Mouse (Mus musculus): Measurements from ENCODE around the gene Sstr3. TPM values are rescaled to one million over a fixed set of nuclear protein-coding genes. Genes with fewer than 3 reads are reported as not detected.

Gene Sstr3
- polyA plus RNA-seq, 1 experiment from 2014 or later, result not detected

DNA sequence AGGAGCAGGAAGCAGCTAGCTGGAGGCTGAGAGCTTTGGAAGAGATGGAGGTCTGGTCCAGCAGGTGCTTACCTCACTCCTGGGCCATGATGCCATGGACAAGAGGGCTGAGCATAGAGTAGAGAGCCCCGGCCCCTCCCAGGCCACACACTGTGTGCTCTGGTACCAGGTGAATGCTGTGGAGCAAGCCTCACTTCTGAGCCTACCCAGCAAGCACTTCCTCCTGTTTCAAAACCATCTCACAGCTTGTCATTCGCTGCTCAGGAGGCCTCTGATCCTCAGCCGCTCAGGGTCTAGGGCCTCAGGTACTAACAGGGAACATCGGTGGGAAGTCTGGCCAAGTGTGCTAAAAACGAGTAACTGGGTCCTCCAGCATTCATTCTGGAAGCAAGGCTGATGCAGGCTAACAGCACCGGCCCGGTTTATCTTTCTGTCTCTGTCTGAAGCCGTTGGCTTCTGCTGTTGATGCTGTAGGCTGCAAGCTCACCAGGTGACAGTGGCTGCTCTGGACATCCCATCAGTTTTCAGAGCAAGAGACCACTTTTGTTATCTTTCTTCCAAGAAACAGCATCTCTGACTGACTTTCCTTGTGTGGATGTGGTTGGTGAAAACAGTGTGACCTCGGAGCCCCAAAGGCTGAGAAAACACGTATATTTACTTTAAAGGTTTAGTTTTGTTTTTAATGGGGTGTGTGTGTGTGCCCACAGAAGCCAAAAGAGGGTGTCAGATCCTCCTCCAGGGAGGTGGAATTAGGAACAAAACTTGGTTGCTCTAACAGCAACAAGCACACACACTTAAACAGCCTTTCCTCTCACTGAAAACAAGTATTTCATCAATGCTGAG lies 13.4 kb upstream of the Sstr3 start:
- no peaks in the 10 kb centered on the region for H3K36me3 ChIP-seq
- no peaks in the 10 kb centered on the region for H3K9me3 ChIP-seq
- H3K4me3 ChIP-seq, result no peak overlapping the region
- no peaks in the 10 kb centered on the region for H3K4me1 ChIP-seq
- no peak overlapping the region for H3K27ac ChIP-seq
- no peak overlapping the region for H3K9ac ChIP-seq
- no peaks in the 10 kb centered on the region for H3K27me3 ChIP-seq
- no peak overlapping the region for H3K4me2 ChIP-seq
- WGBS, result 40% methylated on average over 10 of the region's 10 CpGs
- ATAC-seq (ENCODE audit: borderline replicate concordance, extremely low read depth, low FRiP score, low TSS enrichment), result no peak

DNA sequence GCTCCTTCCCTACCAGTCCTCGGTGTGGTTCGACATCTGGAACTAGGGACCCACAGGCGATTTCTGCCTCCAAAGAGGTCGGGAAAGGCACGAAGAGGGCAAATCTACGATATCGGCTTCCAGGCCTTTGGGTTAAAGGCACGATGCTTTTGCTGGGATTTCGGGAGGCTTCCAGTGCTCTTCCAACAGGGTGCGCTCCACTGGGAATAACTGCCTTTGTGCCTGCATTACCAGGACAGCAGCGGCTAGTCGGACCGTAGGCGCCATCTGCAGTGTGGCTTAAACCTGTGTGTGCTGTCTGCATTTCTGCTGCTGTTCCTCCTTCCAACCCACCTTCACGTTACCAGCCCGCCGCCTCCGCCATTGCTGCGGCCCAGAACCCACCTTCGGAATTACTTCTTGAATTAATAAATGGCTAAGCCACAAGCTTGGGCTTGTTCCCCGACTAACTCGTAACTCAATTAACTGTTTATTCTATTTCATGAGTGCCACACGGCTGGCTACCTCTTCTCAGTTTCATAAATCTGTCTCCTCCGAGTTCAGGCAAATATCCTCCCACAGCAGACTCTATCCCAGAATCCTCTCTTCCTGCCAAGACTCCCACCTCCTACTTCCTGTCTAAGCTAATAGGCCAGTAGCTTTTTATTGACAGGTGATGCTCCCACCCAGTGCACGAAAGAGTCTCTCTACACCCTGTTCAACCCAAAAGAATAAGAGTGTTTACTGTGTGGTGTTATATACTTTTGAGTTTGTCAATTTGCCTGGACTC lies 10.2 kb upstream of the Sstr3 start:
- 59% methylated on average over 25 of the region's 25 CpGs for WGBS
- H3K4me2 ChIP-seq, result peak overlapping the region; percentile 35
- H3K9me3 ChIP-seq, result no peaks in the 10 kb centered on the region

DNA sequence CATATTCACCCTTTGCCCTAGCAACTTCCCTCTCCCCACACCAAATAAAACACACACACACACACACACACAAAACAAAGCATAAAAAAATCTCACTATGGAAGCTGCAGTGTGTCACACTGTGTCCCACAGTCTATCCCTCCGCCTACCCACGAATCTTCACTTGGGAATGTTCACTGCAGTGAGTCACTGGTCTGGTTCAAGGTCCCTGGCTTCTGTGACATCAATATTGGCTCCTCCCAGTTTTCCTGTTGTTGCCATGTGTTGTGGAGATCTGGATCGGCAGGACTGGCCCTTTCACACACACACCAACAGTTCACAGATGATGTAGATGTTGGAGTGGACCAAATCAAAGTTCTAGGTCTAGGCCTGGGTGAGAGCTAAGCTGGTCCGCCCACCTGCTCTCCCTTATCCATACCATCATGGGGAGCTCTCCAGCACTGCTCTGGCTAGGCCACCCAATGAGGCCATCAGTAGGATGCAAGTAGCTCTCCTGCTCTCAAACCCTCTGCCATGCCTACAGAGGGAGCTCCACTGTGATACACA lies 4.8 kb upstream of the Sstr3 start:
- Histone ChIP-seq H3K4me2 (no peak overlapping the region), H3K4me1 (no peaks in the 10 kb centered on the region; the same call in 1 of the 2 replicates), H3K27ac (no peak overlapping the region), H3K4me3 (no peak overlapping the region), H3K27me3 (peaks cover 10% of the 10 kb centered on the region; the same call in 1 of the 2 replicates), H3K9ac (no peak overlapping the region), H3K36me3 (no peaks in the 10 kb centered on the region), H3K9me3 (no peaks in the 10 kb centered on the region)
- no peak for ATAC-seq (ENCODE audit: borderline replicate concordance, extremely low read depth, low FRiP score, low TSS enrichment)
- WGBS, result 56% methylated on average over 4 of the region's 4 CpGs

More for the DNA sequence above, 10.2 kb upstream of the Sstr3 start:
- H3K27me3 ChIP-seq, result no peaks in the 10 kb centered on the region
- no peak overlapping the region for H3K27ac ChIP-seq
- no peak overlapping the region for H3K9ac ChIP-seq
- H3K4me1 ChIP-seq, result no peaks in the 10 kb centered on the region
- H3K36me3 ChIP-seq, result no peaks in the 10 kb centered on the region
- no peak for ATAC-seq (ENCODE audit: borderline replicate concordance, extremely low read depth, low FRiP score, low TSS enrichment)
- H3K4me3 ChIP-seq, result peak overlapping the region; percentile 17; the same call in 1 of the 2 replicates

DNA sequence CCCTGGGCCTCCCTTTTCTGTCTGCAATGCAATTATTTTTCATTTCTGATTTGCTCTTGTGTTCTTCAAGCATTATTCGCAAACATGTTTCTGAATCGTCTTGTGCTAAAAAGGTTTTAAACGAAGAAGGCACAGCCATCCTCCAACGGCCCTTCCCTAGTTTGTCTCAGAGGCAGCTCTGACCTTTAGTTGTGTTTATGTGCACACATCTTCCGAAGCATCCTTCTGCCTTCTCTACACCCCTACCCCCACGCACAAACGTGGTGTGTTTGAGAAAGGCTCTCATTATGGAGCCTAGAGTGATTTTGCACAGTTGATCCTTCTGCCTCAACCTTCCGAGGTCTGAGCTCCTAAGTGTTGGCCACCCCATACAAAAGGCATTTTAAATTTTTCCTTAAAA lies 4.2 kb upstream of the Sstr3 start:
- ATAC-seq (ENCODE audit: borderline replicate concordance, extremely low read depth, low FRiP score, low TSS enrichment), result no peak
- H3K4me3 ChIP-seq, result no peak overlapping the region
- H3K4me1 ChIP-seq, result no peaks in the 10 kb centered on the region; the same call in 1 of the 2 replicates
- H3K36me3 ChIP-seq, result no peaks in the 10 kb centered on the region
- H3K27me3 ChIP-seq, result peaks cover 13% of the 10 kb centered on the region; the same call in 1 of the 2 replicates
- H3K9ac ChIP-seq, result no peak overlapping the region
- no peak overlapping the region for H3K4me2 ChIP-seq
- H3K27ac ChIP-seq, result no peak overlapping the region
- no peaks in the 10 kb centered on the region for H3K9me3 ChIP-seq
- 43% methylated on average over 8 of the region's 8 CpGs for WGBS

DNA sequence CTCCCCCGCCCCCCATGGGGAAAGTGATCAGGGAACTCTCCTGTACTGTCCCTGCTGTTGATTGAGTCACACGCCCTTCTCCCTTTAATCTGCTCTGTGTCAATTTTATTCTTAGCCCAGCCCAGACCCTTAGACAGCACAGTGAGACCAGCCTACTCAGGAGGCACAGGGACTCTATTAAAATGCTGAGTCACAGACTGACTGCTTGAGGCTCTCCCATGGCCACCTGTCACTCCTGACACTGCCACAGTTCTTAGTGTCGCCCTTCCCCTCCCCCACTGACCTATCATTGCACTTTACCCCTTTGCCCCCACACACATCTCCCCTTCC lies 3.8 kb upstream of the Sstr3 start:
- no peaks in the 10 kb centered on the region for H3K36me3 ChIP-seq
- H3K27me3 ChIP-seq, result peaks cover 13% of the 10 kb centered on the region; the same call in 1 of the 2 replicates
- ATAC-seq (ENCODE audit: borderline replicate concordance, extremely low read depth, low FRiP score, low TSS enrichment), result peak; percentile 27; the same call in 1 of the 2 replicates
- no peak overlapping the region for H3K4me3 ChIP-seq
- H3K4me1 ChIP-seq, result no peaks in the 10 kb centered on the region; the same call in 1 of the 2 replicates
- no peak overlapping the region for H3K4me2 ChIP-seq
- 28% methylated on average over 3 of the region's 3 CpGs for WGBS
- no peak overlapping the region for H3K27ac ChIP-seq
- H3K9me3 ChIP-seq, result no peaks in the 10 kb centered on the region
- no peak overlapping the region; the same call in 1 of the 2 replicates for H3K9ac ChIP-seq

DNA sequence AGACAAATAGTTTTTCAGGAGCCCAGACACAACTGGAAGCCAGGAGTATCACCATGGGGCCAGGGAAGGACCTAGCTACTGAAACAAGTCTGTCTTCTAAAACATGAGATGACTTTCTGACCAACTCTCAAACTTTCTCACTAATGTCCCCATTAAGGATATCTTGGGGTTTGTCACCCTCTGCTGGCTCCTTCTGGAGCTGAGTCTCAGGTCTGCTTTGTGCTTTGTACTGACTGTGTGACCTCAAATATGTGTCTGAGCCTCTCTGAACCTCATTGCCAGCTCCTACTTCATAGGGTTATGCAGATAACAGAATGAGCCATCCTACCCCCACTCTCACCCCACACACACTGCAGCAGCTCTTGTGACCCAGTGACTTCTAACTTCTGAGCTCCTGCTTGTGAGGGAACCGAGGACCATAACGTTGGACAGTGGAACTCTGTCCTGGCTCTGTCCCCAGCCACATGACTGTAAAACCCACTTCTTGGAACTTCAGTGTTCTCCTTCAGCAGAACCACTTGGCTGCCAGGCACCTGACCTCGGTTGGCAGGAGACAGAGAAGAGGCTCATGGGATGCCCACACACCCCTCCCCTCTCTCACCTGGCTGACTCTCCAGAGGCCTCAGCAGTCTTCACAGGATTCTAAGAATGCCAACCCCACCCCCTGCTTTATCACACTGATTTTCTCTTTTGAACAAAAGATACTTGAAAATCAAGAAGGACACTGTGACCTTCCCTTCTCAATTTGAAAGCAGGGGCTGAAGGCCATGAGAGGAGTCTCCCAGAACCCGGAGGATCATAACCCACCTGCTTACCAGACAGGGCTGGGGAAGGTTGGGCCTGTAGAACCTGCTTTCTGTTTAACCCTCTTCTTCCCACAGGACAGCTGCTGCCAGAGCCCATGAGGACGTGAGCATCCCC lies 3.2 kb upstream of the Sstr3 start:
- no peak for ATAC-seq (ENCODE audit: borderline replicate concordance, extremely low read depth, low FRiP score, low TSS enrichment)
- H3K27me3 ChIP-seq, result peaks cover 13% of the 10 kb centered on the region; the same call in 1 of the 2 replicates

DNA sequence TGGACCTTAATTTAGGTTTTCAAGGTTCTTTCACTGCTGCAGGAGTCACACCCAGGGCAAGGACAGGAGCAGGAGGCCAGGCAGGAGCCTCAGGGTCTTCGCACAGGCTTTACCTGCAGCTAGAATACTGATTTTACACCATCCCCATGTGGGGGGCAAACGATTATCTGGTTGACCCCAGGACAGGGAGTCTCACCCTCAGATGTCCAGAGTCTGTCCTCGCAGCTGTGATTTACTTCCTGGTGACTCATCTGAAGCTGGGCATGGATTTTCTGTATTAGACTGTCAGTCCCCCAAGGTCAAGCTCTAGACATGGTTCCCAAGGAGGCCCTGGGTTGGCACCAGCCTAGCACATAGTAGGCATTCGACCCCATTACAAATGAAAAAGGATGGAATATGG lies 1.6 kb upstream of the Sstr3 start:
- Histone ChIP-seq H3K9ac (no peak overlapping the region), H3K4me2 (no peak overlapping the region), H3K36me3 (no peaks in the 10 kb centered on the region), H3K9me3 (no peaks in the 10 kb centered on the region), H3K4me3 (no peak overlapping the region), H3K4me1 (peaks cover 15% of the 10 kb centered on the region), H3K27ac (no peak overlapping the region), H3K27me3 (peaks cover 13% of the 10 kb centered on the region; the same call in 1 of the 2 replicates)
- no peak for ATAC-seq (ENCODE audit: borderline replicate concordance, extremely low read depth, low FRiP score, low TSS enrichment)
- 73% methylated on average over 4 of the region's 4 CpGs for WGBS

More for the DNA sequence above, 3.2 kb upstream of the Sstr3 start:
- no peak overlapping the region for H3K4me3 ChIP-seq
- H3K36me3 ChIP-seq, result no peaks in the 10 kb centered on the region
- 34% methylated on average over 5 of the region's 5 CpGs for WGBS
- no peak overlapping the region; the same call in 1 of the 2 replicates for H3K9ac ChIP-seq
- H3K9me3 ChIP-seq, result no peaks in the 10 kb centered on the region
- peaks cover 5% of the 10 kb centered on the region; the same call in 1 of the 2 replicates for H3K4me1 ChIP-seq
- no peak overlapping the region for H3K27ac ChIP-seq
- H3K4me2 ChIP-seq, result no peak overlapping the region

DNA sequence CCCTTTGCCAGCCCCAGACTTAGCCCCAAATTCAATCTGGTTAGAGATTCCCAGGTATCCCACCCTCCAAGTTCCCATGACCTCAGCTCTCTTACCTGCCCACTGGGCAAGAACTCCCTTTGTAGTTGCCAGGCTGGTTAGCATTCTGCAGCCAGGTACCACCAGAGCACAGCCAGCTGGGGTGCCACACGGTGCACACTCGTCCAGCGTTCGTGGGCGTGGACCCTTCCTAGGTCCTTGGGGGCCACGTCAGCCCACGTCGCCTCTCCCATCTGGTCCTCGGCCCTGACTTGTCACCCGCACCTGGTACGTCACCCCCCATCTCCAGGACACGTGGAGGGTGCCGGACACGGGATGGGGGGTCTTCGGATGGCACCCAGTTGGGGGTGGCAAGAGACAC lies 444 bp downstream of the Sstr3 start:
- Histone ChIP-seq H3K27ac (no peak overlapping the region), H3K9ac (no peak overlapping the region), H3K36me3 (no peaks in the 10 kb centered on the region), H3K4me2 (no peak overlapping the region), H3K4me1 (peaks cover 15% of the 10 kb centered on the region), H3K9me3 (no peaks in the 10 kb centered on the region), H3K27me3 (peaks cover 13% of the 10 kb centered on the region; the same call in 1 of the 2 replicates), H3K4me3 (no peak overlapping the region)
- WGBS, result 60% methylated on average over 15 of the region's 15 CpGs
- ATAC-seq (ENCODE audit: borderline replicate concordance, extremely low read depth, low FRiP score, low TSS enrichment), result no peak

DNA sequence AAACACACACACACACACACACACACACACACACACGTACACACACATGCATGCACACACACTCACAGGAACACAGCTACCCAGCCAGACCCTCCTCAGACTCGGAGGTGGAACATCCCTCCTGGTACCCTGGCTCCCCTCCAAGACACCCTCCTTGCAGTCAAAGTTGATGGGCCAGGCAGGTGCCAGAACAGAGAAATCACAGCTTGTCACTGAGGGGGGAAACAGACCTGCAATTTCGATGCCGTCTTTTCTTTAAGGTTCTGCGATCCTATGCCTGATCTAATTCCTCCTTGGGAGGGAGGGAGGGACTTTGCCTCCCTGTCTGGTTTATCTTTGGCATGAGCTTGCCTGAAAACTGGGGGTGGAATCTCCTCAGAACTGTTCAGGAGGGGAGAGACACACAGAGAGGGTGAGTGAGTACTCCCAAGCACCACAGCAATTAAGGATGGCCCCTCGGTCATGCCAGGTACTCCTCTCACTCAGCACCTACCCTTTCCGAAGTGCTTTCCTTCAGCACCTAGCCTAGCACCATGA lies 1.6 kb downstream of the Sstr3 start:
- ATAC-seq (ENCODE audit: borderline replicate concordance, extremely low read depth, low FRiP score, low TSS enrichment), result no peak
- Histone ChIP-seq H3K9me3 (no peaks in the 10 kb centered on the region), H3K9ac (no peak overlapping the region), H3K4me1 (peaks cover 15% of the 10 kb centered on the region; the same call in 1 of the 2 replicates), H3K27me3 (peaks cover 13% of the 10 kb centered on the region; the same call in 1 of the 2 replicates), H3K36me3 (no peaks in the 10 kb centered on the region), H3K27ac (no peak overlapping the region), H3K4me2 (no peak overlapping the region), H3K4me3 (no peak overlapping the region)
- WGBS, result 47% methylated on average over 7 of the region's 7 CpGs

DNA sequence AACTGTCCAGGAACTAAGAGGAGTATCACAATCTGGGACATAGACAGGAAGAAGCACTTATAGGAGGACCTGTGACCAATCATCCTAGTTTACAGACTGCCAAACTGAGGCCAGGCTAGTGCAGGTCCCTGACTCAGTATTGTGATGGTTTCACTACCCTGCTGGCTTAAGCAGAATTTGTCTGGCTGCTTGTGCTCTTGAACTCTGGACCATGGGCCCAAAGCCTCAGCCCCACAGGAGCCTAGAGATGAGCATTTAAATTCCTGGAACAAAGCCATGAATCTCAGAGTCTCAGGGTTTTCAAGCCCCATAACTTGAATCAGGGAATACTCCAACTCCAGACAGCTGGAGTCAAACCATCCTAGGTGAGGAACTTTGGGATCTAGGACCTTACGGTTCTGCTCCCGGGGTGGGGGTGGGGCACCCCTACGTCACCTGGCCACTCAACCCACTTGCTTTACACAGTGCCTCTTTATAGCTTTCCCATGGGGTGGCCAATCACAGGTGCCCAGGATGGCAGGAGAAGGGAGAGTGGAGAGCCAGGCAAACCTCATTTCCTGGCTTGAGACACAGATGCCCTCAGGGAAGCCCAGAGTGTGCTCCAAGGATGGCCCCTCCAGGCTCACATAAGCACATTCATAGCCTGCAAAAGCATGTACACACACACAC lies 2.3 kb downstream of the Sstr3 start:
- Histone ChIP-seq H3K9ac (no peak overlapping the region), H3K9me3 (no peaks in the 10 kb centered on the region), H3K27ac (0 out of 2 replicates have a peak overlapping the region, but pooled peaks have one; percentile 37), H3K36me3 (no peaks in the 10 kb centered on the region), H3K4me2 (no peak overlapping the region), H3K4me3 (no peak overlapping the region), H3K4me1 (peaks cover 15% of the 10 kb centered on the region; the same call in 1 of the 2 replicates), H3K27me3 (peaks cover 13% of the 10 kb centered on the region; the same call in 1 of the 2 replicates)
- WGBS, result 62% methylated on average over 3 of the region's 3 CpGs
- ATAC-seq (ENCODE audit: borderline replicate concordance, extremely low read depth, low FRiP score, low TSS enrichment), result no peak
